8 mouse cellular contexts compared by ENCODE assay signal in genomic region chr6:90604533-90605297, GRCm38 (mm10). TPM values are rescaled to one million over a fixed set of nuclear protein-coding genes. Genes with fewer than 3 reads are reported as not detected.
DNase-seq lines count a peak whose midpoint lies in the region; ATAC-seq and TF ChIP-seq lines count a peak whose summit lies in the region.

Gene Slc41a3 (plus strand): TSS chr6:90604725.

- no peak within 1 kb of the TSS for H3K27ac ChIP-seq in cortical plate, adult 2 months (ENCODE audit: insufficient read depth, low read length)

- no peak for TF ChIP-seq POLR2A in cortical plate, adult 2 months (IDR thresholded peaks at IDR 0.05; ENCODE audit: extremely low read depth, insufficient read depth, low read length)

- H3K4me1 ChIP-seq in cortical plate, adult 2 months (ENCODE audit: control insufficient read depth, insufficient read depth, low read length) = no peaks in the 10 kb centered on the region

- DNase-seq in gastrocnemius, postnatal 10 days = peak; percentile 95
- DNase-seq in left cerebral cortex, postnatal 10 days (ENCODE audit: extremely low spot score in 1 of 2, low spot score in 2 of 2) = peak; percentile 69 to 94
- peak; percentile 86 for DNase-seq in right cerebral cortex, postnatal 25 days
- peak; percentile 88 to 94 for DNase-seq in urinary bladder, postnatal 4 days (ENCODE audit: low spot score in 2 of 2)

- peak within 1 kb of the TSS; percentile 50 for H3K4me3 ChIP-seq in cortical plate, adult 2 months (ENCODE audit: insufficient read depth, low read length)

- TF ChIP-seq CTCF in cortical plate, adult 2 months (IDR thresholded peaks at IDR 0.05; ENCODE audit: extremely low read depth, insufficient read depth, low read length) = no peak

- peak; percentile 76 for ATAC-seq in activated CD4-positive, CD25-positive, alpha-beta regulatory T cell, adult 4 months
- peak; percentile 72 for ATAC-seq in inflammation-experienced regulatory T-cells, adult 6 months
- peak; percentile 61 for ATAC-seq in megakaryocyte-erythroid progenitor cell, adult 5-6 weeks (replicated peaks; ENCODE audit: low FRiP score, low TSS enrichment, poor library complexity, severe bottlenecking)

- intact Hi-C loops in left cerebral cortex, postnatal 10 days (cut with DNase I) = no loop called here

RNA-seq across cellular contexts. Expression of gene Slc41a3, which starts in this region (rescaled TPM):
- 1 to 10 TPM; 5.3 to 5.8 TPM for polyA plus RNA-seq in activated CD4-positive, CD25-positive, alpha-beta regulatory T cell, adult 4 months (2017; shearing (Covaris generic))
- 5.0 and 5.4 TPM in 2 replicates for polyA plus RNA-seq in cortical plate, adult 2 months (2012; rRNA removed)
- 10 to 100 TPM; 52.9 to 60.3 TPM for total RNA-seq in gastrocnemius, postnatal 10 days (2021)
- polyA plus RNA-seq in inflammation-experienced regulatory T-cells, adult 6 months (2017; shearing (Covaris generic)) = 1 to 10 TPM; 2.8 to 5.6 (median 3.1) TPM
- 1 to 10 TPM; 6.7 to 7.2 TPM for total RNA-seq in left cerebral cortex, postnatal 10 days (2021)
- total RNA-seq in megakaryocyte-erythroid progenitor cell, adult 5-6 weeks (2014; fragmentation: Nextera tagmentation) = 31.4 and 38.5 TPM in 2 replicates
- total RNA-seq in megakaryocyte-erythroid progenitor cell, adult 5-6 weeks (2017) = 11.8 and 14.5 TPM in 2 replicates
